Mouse (Mus musculus) thymus, postnatal 25 days (tissue): ENCODE data around the gene Slc39a7.
A peak's percentile ranks its signal among the peaks of the same experiment; 100 is the strongest.
"Not testable (repeated sequence)": the region's sequence is repeated elsewhere in the genome, so short reads cannot be mapped to it uniquely, and the experiment has no call there.

ENCODE experiments used
- DNase-seq: peaks from one replicate; pipeline ENCODE4 v3.0.0; 2022

The Slc39a7 gene

GRCm38 (mm10) chr17:34029890-34030595, 1.4 kb downstream of the Slc39a7 start:
- no peak for DNase-seq

GRCm38 (mm10) chr17:34029150-34029889, 2.2 kb downstream of the Slc39a7 start:
- no peak for DNase-seq

GRCm38 (mm10) chr17:34028501-34029149, 2.9 kb downstream of the Slc39a7 start:
- no peak for DNase-seq

- DNase-seq, result peak; percentile 93
These were observed 3.7 kb downstream of the Slc39a7 start, which contains the start of gene H2-Ke6 for GRCm38 (mm10) chr17:34027656-34028223. Gene H2-Ke6 (minus strand): TSS chr17:34028060.

- peak; percentile 64 for DNase-seq
These were observed 4.4 kb downstream of the Slc39a7 start for GRCm38 (mm10) chr17:34026917-34027655.

GRCm38 (mm10) chr17:34026221-34026620, 5.3 kb downstream of the Slc39a7 start:
- DNase-seq, result no peak

GRCm38 (mm10) chr17:34025756-34026151, 5.7 kb downstream of the Slc39a7 start:
- DNase-seq, result no peak

- no peak for DNase-seq
These were observed 6.4 kb downstream of the Slc39a7 start for GRCm38 (mm10) chr17:34024861-34025755.

GRCm38 (mm10) chr17:34024317-34024821, 7.1 kb downstream of the Slc39a7 start, which contains the start of gene Ring1:
Gene Ring1 (minus strand): TSS chr17:34024680.
- peak; percentile 91 for DNase-seq

GRCm38 (mm10) chr17:34023678-34024077, 7.8 kb downstream of the Slc39a7 start:
- no peak for DNase-seq

- DNase-seq, result no peak
These were observed 8.5 kb downstream of the Slc39a7 start for GRCm38 (mm10) chr17:34022987-34023386.

- no peak for DNase-seq
These were observed 9.1 kb downstream of the Slc39a7 start for GRCm38 (mm10) chr17:34022414-34022783.

GRCm38 (mm10) chr17:34021539-34022413, 9.7 kb downstream of the Slc39a7 start:
- no peak for DNase-seq

GRCm38 (mm10) chr17:34013436-34013835, 18.0 kb downstream of the Slc39a7 start:
- DNase-seq, result no peak

GRCm38 (mm10) chr17:34010156-34010555, 21.3 kb downstream of the Slc39a7 start:
- DNase-seq, result no peak

GRCm38 (mm10) chr17:34006570-34006969, 24.9 kb downstream of the Slc39a7 start:
- DNase-seq, result no peak

- peak; percentile 75 for DNase-seq
These were observed 28.1 kb downstream of the Slc39a7 start for GRCm38 (mm10) chr17:34003426-34003825.

GRCm38 (mm10) chr17:34000796-34001195, 30.7 kb downstream of the Slc39a7 start:
- DNase-seq, result not testable (repeated sequence)

- peak; percentile 86 for DNase-seq
These were observed 31.3 kb downstream of the Slc39a7 start, which contains the start of gene H2-K1 for GRCm38 (mm10) chr17:34000150-34000537. Gene H2-K1 (minus strand): TSS chr17:34000347.
